Comparison of ENCODE assay signal across 7 mouse cellular contexts in genomic region chr3:145758561-145759378, GRCm38 (mm10). TPM values are rescaled to one million over a fixed set of nuclear protein-coding genes. Genes with fewer than 3 reads are reported as not detected.
A peak's percentile ranks its signal among the peaks of the same experiment; 100 is the strongest.
DNase-seq lines count a peak whose midpoint lies in the region; ATAC-seq lines count a peak whose summit lies in the region.

Gene Ddah1, plus strand, starts transcription at chr3:145758675.

- H3K4me1 ChIP-seq in intestine, embryonic 16.5 days (ENCODE audit: control insufficient read depth, insufficient read depth, low read length) = peaks cover 28% of the 10 kb centered on the region
- H3K4me1 ChIP-seq in midbrain, embryonic 10.5 days = peaks cover 18% of the 10 kb centered on the region
- peaks cover 10% of the 10 kb centered on the region; the same call in 1 of the 2 replicates for H3K4me1 ChIP-seq in stomach, embryonic 14.5 days (ENCODE audit: control insufficient read depth, insufficient read depth, low read length)

- peak within 1 kb of the TSS; percentile 74 for H3K4me3 ChIP-seq in intestine, embryonic 16.5 days (ENCODE audit: low read length)
- peak within 1 kb of the TSS; percentile 70 for H3K4me3 ChIP-seq in midbrain, embryonic 10.5 days
- peak within 1 kb of the TSS; percentile 62 for H3K4me3 ChIP-seq in stomach, embryonic 14.5 days (ENCODE audit: low read depth, low read length)

- H3K27ac ChIP-seq in intestine, embryonic 16.5 days (ENCODE audit: low read length) = peak within 1 kb of the TSS; percentile 54
- peak within 1 kb of the TSS; percentile 91 for H3K27ac ChIP-seq in midbrain, embryonic 10.5 days (replicated peaks)
- 0 out of 2 replicates have a peak within 1 kb of the TSS, but pooled peaks have one; percentile 4 for H3K27ac ChIP-seq in stomach, embryonic 14.5 days (ENCODE audit: low read length)

- under 1% methylated on average over 97 of the region's 97 CpGs for WGBS in intestine, embryonic 16.5 days
- WGBS in midbrain, embryonic 10.5 days = under 1% methylated on average over 88 of the region's 97 CpGs
- WGBS in stomach, embryonic 14.5 days = under 1% methylated on average over 97 of the region's 97 CpGs

- H3K4me2 ChIP-seq in intestine, embryonic 16.5 days (ENCODE audit: low read depth, low read length) = peak within 1 kb of the TSS; percentile 100
- H3K4me2 ChIP-seq in stomach, embryonic 14.5 days (replicated peaks; ENCODE audit: low read depth, low read length) = peak within 1 kb of the TSS; percentile 99

- intact Hi-C loops in left cerebral cortex, postnatal 25 days (cut with DNase I) = loop anchor here (1.0 to 2.0 kb wide), 3 partner anchors 53 to 108 kb away; no protein-coding TSS in a partner anchor

- no peaks in the 10 kb centered on the region for H3K27me3 ChIP-seq in intestine, embryonic 16.5 days (replicated peaks; ENCODE audit: control insufficient read depth, insufficient read depth, low read length)
- peaks cover 64% of the 10 kb centered on the region for H3K27me3 ChIP-seq in midbrain, embryonic 10.5 days (ENCODE audit: low read depth, poor library complexity, severe bottlenecking)
- 0 out of 2 replicates have a peak, but pooled peaks cover 2% of the 10 kb centered on the region for H3K27me3 ChIP-seq in stomach, embryonic 14.5 days (ENCODE audit: control insufficient read depth, insufficient read depth, low read length)

- no peaks in the 10 kb centered on the region for H3K9me3 ChIP-seq in intestine, embryonic 16.5 days (ENCODE audit: control insufficient read depth, low read length)
- H3K9me3 ChIP-seq in midbrain, embryonic 10.5 days (replicated peaks) = no peaks in the 10 kb centered on the region
- H3K9me3 ChIP-seq in stomach, embryonic 14.5 days (ENCODE audit: control insufficient read depth, low read depth, low read length) = no peaks in the 10 kb centered on the region

- ATAC-seq in intestine, embryonic 16.5 days = peak; percentile 81
- ATAC-seq in stomach, embryonic 14.5 days (ENCODE audit: insufficient number of reproducible peaks, insufficient read depth, low FRiP score, low read depth) = peak; percentile 85

- H3K36me3 ChIP-seq in intestine, embryonic 16.5 days (ENCODE audit: control insufficient read depth, insufficient read depth, low read length) = no peaks in the 10 kb centered on the region
- no peaks in the 10 kb centered on the region for H3K36me3 ChIP-seq in midbrain, embryonic 10.5 days
- H3K36me3 ChIP-seq in stomach, embryonic 14.5 days (ENCODE audit: control insufficient read depth, insufficient read depth, low read length) = no peaks in the 10 kb centered on the region

- peak; percentile 78 to 84 for DNase-seq in adrenal gland, postnatal 36 days
- peak; percentile 89 for DNase-seq in embryo, embryonic 11 days
- DNase-seq in gastrocnemius, postnatal 4 days (ENCODE audit: low spot score in 2 of 2) = peak; percentile 45 to 69
- DNase-seq in left cerebral cortex, postnatal 25 days (ENCODE audit: low spot score in 2 of 2) = peak; percentile 73 to 81
- DNase-seq in midbrain, embryonic 10.5 days (ENCODE audit: low spot score) = peak; percentile 77

- peak within 1 kb of the TSS; percentile 87 for H3K9ac ChIP-seq in intestine, embryonic 16.5 days (ENCODE audit: low read depth, low read length)
- peak within 1 kb of the TSS; percentile 41 for H3K9ac ChIP-seq in stomach, embryonic 14.5 days (replicated peaks; ENCODE audit: low read depth, low read length)

RNA-seq across cellular contexts. Expression of gene Ddah1, which starts in this region (rescaled TPM):
- total RNA-seq in adrenal gland, postnatal 36 days (2021) = 1 to 10 TPM; 2.4 TPM
- 10 to 100 TPM; 20.2 to 24.3 TPM for total RNA-seq in gastrocnemius, postnatal 4 days (2021)
- polyA plus RNA-seq in intestine, embryonic 16.5 days (2015; fragmentation: Nextera tagmentation; extraction: Ambion mirVana) = 40.5 and 44.5 TPM in 2 replicates
- 10 to 100 TPM; 63.8 to 65.5 TPM for total RNA-seq in left cerebral cortex, postnatal 25 days (2021)
- 24.0 and 26.5 TPM in 2 replicates for polyA plus RNA-seq in midbrain, embryonic 10.5 days (2016; fragmentation: Nextera tagmentation; extraction: Ambion mirVana)
- polyA plus RNA-seq in stomach, embryonic 14.5 days (2014; fragmentation: Nextera tagmentation; extraction: Ambion mirVana) = 22.3 and 24.0 TPM in 2 replicates

Comparison
In these comparisons a context has a peak if more than half of its experiments do, and no peak if none do; other contexts are left out.
1. Peak in every context shown above with its lines: DNase-seq, ATAC-seq, H3K4me3 ChIP-seq and H3K27ac ChIP-seq.
2. RNA of gene Ddah1 (total RNA-seq): 63.8 to 65.5 TPM in left cerebral cortex, postnatal 25 days and 20.2 to 24.3 TPM in gastrocnemius, postnatal 4 days; 2.4 TPM in adrenal gland, postnatal 36 days; every median in the first group is over 4 times any median in the second.
3. H3K27ac ChIP-seq: peak in every context shown above with its lines; median percentile 91 in midbrain, embryonic 10.5 days; 54 in intestine, embryonic 16.5 days; 4 in stomach, embryonic 14.5 days.